Mouse (Mus musculus) urinary bladder, postnatal 0 days (tissue): ENCODE measurements around the gene Dpp8. TPM values are rescaled to one million over a fixed set of nuclear protein-coding genes. Genes with fewer than 3 reads are reported as not detected.

Experiments used
- polyA plus RNA-seq: library from polyadenylated mRNA; unstranded; fragments of >200 nt; fragmentation: Nextera tagmentation; extraction: Ambion mirVana; gene quantifications from 2 replicates; pipeline ENCODE4 v1.2.1, GENCODE M21; 2015

Gene Dpp8
- 22.1 and 26.4 TPM in 2 replicates for polyA plus RNA-seq

DNA sequence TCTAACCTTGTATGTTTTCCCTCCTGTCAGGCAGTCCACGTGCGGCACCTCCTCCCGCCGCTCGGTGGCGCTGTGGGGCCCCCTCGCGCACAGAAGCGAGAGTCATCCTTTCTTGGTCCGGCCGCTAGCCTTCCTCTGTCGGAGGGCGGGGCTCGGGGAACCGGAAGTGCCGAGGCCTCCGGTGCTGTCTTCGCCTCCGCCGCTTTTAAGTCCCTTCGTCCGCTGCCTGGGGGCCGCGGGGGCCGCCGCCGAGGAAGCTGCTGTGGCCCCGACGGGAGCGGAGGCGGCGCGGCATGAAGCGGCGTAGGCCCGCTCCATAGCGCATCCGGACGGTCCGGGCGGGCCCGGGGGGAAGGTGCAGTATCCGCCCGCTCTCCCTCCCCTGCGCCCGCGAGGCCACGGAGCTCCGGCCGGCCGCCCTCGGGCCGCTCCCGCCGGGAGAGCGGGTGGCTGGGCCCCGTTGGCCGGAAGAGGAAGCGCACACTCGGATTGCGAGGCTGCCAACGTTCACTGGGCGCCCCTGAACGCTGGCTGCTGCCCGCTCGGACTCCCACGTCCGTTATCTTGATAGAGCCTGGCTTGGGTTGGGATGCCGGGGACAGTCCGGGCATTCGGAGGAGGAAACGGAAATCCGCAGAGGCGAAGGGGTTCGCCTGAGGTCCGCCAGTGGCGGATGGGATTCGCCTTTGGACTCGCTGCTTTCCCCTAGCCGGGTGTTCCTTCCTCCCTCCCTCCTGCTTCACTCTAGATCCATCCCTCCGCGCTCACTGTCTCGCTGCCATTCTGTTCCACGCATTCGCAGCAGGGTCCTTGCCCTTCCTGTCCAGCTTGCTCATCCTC is at the start of gene Dpp8:
Dpp8 (plus strand) TSS at position 146 of the 840 bp plus-strand sequence.

DNA sequence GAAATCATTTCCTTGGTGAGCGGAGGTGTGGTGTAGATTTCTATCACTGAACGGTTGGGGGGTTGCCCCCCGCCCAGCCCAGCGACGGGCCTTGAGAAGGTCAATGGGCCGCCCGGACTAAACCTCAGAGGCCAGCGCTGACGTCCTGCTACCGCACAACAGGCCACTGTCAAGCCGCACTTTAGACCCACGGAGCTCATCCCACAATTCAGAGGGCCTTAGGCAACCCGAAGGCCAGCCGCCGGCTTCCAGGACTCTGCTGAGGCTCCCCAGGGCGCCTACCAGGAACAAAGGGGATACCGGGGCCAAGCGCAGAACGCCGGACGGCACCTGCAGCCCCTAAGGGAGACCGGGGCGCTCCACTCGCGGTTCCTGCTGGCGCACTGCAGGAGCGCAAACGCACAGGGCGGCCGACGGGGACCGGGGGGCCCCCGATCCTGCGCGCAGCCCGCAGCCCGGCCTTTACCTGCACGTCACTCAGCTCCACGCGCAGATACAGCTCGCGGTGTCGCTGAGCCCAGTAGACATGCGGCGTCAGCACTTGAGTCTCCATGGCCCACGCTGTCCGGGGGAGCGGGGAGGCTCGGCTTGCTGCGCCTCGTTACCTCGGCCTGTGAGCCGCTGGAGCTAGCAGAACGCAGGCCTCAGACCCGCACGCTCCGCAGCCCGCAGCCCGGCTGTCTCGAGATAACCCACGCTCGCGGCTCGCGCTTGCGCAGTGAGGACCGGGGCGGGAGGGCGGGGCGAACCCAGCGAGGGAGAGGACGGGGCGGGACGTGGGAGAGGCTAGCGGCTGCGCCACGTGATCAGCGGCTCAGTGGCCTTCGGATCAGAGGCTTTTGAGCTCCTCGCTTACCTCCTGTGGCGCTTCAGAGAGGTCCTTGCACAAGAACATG is 11.0 kb upstream of the Dpp8 start, which contains the start of gene Hacd3:
Hacd3 (minus strand) TSS at position 703 of the 896 bp plus-strand sequence.

DNA sequence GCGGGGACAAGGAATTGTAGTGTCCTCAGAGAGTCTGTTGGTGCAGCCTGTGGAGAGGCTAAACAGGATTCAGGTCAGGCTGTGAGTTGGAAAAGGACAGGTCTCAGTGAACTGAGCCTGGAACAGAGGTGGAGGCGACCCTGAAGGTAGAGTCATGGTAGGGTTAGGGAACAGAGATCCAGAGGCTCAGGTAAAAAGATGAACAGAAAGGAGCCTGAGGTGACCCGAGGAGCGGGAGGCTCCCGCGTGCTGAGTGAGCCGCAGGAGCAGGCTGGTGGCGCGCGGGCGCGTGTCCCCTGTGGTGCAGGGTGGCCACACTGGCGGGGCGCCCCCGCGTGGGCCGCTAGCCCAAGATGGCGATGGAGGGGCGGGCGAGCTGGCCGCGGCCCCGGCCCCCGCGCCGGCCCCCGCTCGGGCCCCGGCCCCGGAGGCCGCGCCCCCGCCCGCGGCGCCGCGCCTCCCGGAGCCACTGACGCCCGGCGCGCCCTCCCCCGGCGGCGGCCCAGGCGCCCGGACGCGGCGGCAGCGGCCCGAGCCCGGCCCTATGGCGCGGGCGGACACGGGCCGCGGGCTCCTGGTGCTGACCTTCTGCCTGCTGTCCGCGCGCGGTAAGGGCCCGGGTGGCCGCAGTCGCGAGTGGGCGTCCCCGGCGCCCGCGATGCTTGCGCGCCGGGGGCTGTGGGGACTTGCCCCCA is 68.9 kb downstream of the Dpp8 start, which contains the start of gene Igdcc4:
Igdcc4 (plus strand) TSS at position 496 of the 695 bp plus-strand sequence.

Other genes starting within 250 kb of the Dpp8 start
- 5.9 and 6.1 TPM in 2 replicates for gene Dennd4a, start 221.1 kb upstream of the Dpp8 start, polyA plus RNA-seq
- 0.10 and 0.14 TPM in 2 replicates for gene Slc24a1, start 80.8 kb upstream of the Dpp8 start, polyA plus RNA-seq
- 28.8 and 31.7 TPM in 2 replicates for gene Ints14, start 71.5 kb upstream of the Dpp8 start, polyA plus RNA-seq
- 36.7 and 42.1 TPM in 2 replicates for gene Hacd3, start 10.7 kb upstream of the Dpp8 start, polyA plus RNA-seq
- gene Igdcc4, start 69.1 kb downstream of the Dpp8 start, polyA plus RNA-seq = 6.2 and 6.6 TPM in 2 replicates
- 1.2 and 1.5 TPM in 2 replicates for gene Igdcc3, start 108.8 kb downstream of the Dpp8 start, polyA plus RNA-seq
- 2.3 and 2.4 TPM in 2 replicates for gene Parp16, start 162.9 kb downstream of the Dpp8 start, polyA plus RNA-seq
- 0.19 and 0.29 TPM in 2 replicates for gene Cilp, start 232.8 kb downstream of the Dpp8 start, polyA plus RNA-seq